Mouse (Mus musculus) adrenal gland (tissue): Measurements from ENCODE around the gene Pip4k2a.

Experiments
- intact Hi-C: fragments of 180-260 bp; cut with DNase I; formaldehyde crosslinking; loops from one replicate; pipeline ENCODE4 v1.15.1; 2025

The Pip4k2a gene

DNA sequence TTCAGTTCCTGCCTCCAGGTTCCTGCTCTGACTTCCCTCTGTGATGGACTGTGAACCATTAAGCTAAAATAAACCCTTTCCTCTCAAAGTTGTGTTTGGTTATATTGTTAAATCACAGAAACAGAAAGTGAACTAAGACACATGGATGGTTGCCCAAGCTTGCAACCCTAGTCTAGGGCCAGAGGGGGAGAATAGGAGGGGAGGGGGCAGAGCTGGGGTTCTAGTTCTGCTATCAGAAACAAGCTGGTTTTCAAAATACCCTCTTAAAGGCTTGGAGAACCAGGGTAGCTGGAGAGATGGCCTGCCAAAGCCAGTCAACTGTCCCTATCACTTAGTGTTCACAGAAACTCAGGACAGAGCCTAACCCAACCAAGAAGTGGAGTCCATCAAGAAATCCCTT, 14.4 kb downstream of the Pip4k2a start:
- intact Hi-C loops = no loop called here

DNA sequence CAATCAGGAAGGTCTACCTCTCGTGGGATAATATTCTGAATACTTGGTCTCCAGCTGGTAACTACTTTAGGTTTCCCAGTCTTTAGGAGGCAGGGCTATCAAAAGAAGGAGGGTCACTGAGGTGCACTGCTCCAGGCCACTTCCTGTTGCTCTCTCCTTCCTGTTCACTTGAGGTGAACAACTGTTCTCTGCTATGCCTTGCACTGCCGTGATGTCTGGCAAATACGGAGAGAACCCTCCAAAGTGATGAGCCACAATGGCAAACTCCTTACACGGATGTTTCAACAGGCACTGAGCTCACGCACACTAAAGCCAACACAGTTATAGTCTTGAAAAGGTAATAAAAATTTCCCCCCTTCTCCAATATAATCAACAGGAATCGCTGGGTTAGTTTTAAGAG, 15.3 kb downstream of the Pip4k2a start:
- intact Hi-C loops = no loop called here

DNA sequence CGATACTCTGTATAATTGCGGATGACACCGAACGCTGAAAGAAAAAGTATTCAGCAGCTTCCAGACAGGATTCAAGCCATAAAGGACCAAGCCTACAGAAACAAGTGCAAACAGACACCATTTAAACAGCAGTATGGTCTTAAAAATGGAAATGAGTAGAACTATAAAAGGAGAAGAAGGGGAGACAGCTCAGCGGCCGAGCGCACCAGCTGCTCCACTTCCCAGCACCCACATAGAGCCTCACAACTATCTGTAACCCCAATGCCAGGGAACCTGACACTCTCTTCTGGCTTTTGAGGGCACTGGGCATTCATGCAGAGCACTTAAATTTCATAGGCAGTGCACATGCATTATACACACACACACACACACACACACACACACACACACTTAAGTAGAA, 18.3 kb downstream of the Pip4k2a start:
- intact Hi-C loops = no loop called here

DNA sequence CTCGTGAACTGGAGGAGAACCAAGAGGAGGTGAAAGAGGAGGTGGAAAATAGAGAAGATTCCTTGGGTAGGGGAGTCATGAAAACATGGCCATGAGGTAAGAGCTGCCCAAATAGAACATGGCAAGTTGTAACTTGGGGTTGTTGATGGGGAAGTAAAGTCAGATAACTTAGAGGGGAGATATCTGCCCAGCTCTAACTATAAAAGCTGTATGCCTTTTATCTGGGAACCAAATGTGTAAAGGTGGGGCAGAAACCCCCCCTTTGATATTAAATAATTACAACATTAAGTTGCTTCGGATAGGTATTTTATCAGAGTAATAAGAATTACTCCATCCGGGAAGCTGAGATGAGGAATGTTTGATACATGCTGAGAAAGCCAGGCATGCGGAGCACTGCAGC, 18.9 kb downstream of the Pip4k2a start:
- intact Hi-C loops = no loop called here

DNA sequence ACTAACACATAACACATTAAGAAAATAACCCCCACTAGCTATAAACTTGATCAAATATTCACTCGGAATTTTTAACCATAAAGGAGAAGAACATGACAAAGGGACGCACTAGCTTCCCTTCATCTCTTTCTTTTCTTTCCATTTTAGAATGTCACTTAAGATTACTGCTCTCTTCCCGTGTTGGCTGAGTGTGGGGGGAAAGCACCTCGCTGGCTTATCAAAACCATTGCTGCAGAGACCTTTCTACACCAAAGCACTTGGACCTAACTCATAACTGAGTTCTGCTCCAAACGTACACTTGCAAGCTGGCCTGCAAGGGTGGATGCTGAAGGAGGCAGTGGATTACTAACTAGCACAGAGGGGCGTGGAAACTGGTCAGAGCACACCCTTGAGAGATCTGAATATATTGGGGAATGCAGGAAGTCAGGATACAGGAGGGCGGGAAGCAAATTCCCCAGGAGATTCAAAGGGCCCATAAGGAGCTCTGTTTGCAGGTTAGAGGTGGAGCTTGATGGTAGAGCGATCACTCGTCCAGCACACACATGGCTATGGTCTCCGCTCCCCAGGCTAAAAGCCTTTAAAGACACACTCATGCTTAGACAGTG, 20.6 kb downstream of the Pip4k2a start:
- intact Hi-C loops = no loop called here

DNA sequence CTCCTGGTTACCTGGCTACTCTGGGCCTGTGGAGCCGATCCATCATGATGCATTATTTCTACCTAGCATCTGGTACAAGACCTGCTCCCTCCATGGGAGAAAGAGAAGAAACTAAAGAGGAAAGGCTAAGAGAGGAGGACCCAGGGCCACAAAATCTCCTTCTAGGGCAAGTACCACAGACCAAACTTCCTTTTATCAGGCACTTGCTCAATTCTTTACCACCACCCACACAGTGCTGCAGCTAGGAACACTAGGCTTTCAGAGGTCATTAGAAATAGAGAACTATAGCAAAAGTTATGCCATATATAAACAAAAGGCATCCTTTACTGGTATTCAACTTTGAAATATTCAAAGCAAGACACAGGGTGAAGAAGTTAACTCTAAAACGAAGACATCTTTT, 21.8 kb downstream of the Pip4k2a start:
- intact Hi-C loops = no loop called here

DNA sequence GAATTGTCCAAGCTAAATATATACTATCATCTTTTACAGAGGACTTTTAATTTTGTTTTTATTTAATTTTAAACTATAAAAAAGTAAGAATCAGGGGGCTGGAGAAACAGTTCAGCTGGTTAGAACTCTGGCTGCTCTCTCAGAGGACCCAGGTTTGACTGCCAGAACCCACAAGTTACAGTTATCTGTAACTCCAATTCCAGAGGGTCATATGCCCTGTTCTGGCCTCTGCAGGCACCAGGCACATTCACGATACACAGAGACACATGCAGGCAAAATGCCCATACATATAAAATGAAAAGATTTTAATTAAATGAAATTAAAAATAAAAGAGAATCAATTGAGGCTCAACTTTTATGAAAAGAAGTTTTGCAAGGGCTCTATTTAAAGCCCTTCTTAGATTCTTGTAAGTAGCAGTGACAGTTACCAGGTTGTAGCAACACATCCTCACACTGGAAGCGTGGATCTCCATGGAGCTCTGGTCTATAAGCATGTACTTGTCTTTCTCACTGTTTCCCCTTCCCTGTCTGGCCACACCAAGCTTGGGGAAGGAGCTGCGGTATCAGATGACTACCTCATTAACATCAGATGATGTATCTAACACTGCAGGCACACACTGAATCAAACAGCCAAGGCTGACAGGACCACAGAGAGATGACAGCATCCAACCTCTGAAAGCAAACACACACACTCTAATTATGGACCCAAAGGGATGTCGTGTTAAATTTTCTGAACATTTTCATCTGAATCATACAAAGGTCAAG, 22.9 kb downstream of the Pip4k2a start:
- intact Hi-C loops = no loop called here

DNA sequence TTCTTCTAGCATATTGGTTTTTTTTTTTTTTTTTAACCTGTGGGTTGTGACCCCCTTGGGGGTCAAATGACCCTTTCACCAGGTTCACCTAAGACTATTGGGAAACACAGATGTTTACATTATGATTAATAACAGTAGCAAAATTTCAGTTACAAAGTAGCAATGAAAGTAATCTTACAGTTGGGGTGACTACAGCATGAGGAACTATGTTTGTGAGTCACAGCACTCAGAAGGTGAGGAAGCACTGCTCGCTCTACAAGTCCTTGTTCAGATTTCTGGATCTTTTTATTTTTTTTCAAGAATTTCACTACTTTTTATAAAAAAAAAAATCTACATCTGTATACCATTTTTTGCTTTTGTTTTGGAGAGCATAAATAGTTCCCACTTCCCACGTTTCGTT, 26.4 kb downstream of the Pip4k2a start:
- intact Hi-C loops = no loop called here

DNA sequence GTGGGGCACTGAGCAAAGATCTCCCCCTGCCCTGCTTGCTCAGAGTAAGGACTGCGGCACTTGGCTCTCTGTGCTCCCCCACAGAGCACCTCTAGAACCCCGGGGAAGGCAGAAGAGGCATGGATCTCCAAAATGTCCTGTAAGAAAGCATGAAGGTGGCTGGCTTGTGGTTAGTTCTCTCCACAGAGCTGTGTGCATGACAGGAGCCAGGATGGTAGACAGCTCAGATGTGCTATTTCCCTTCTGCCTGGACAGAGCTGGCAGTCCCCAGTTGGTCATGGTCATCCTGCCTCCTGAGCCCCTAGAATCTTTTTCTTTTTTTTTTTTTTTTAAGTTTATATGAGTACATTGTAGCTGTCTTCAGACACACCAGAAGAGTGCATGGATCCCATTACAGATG, 27.5 kb downstream of the Pip4k2a start:
- intact Hi-C loops = no loop called here

DNA sequence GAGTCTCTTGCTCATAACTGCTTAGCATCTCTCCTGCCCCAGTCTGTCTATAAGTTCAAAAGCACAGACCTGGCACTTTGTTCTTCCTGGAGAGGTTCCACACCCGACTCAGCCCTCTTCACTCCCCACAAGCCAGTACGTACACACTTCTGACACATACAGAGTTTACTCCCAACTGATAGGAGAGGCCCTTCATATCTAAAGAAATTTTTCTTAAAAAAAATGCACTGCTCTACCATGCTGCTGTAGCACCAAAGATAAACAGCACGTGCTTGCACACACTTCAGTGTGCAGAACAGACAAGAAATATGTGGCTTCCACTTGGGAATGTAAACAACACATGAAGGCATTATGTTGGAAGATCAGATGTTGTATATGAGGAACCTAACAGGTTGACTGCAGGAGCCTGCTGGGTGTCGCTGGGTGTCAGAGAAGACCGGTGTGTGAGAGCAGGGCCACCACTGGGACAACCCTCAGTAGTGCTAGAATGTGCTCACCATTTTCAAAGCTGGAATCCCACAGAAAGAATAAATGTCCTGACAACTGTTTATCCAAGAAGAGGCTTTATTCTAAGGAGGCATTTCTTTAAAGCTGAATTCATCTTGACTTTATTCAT, 28.8 kb downstream of the Pip4k2a start:
- intact Hi-C loops = no loop called here

DNA sequence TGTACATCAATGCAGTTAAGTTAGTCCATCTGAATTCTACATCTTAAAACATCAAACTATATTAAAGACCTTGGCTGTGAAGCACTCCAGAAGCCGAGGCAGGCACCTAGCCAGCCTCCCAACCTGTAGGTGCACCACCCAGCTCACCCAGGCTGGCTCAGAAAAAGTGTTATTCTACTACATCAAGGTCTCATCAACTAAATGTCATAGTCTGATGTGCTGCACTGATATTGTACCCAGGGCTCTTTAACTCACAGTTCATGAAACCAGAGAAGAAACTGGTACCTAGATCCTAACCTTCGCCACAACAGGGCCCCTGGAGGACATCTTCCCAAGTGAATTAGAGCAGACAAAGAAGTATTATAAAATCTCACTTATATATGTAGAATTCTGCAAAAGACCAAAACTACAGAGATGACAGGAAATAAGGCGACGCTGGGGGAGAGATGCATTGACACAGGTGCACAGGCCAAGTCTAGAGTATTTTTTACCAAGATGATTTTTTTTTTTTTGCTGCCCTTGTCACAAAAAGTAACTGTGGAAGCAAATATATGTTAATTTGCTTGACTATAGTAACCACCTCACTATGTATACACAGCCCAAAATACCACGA, 30.4 kb downstream of the Pip4k2a start:
- intact Hi-C loops = no loop called here

DNA sequence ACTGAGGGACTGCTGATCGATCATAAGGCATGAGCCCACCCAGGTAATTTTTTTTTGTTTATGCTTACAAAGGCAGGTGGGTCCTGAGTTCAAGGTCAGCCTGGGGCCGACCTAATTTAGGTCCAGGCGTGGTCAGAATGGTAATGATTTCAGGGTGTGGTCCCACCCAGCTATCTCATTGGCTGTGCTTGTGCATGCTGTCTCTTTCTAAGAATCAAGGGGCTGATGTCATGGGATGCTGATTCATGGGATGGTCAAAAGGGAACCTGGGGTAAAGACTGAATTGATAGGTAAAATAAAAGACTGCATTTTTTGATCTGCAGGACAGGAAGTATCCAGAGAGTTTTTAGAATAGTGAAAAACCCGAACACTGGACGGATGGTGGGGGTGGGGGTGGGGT, 31.4 kb downstream of the Pip4k2a start:
- intact Hi-C loops = no loop called here

DNA sequence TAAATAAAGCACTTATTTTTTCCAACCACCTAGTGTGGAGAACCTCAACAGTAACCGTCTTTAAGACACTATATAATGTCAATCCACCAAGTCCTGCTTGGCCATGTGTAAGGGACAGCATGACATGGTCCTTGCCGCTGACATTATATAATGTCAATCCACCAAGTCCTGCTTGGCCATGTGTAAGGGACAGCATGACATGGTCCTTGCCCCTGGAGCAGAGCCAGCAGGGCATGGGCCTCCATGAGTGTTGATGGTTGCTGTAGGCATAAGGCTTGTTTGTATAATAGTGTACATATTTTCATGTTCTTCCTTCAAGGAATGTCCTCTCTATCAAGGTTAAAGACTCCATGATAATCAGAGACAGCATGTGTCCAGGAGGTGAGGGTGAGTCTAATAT, 32.0 kb downstream of the Pip4k2a start:
- intact Hi-C loops = no loop called here

DNA sequence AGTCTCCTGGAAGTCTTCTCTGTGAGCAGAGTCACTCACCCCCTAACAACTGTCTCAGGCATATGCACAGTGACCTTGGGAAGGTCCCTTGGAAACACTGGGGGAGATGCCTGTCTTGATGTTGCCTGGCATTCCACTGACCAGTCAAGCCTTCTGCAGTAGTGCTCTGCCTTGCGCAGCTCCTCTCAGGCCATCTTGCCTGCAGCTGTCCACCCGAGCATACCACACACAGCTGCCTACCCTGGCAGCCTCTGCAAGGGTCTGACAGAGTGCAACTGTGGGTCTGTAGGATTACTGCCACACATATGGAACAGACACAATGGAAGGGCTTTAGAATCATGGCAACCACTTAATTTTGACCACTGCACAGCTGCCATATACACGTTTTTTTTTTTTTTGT, 32.8 kb downstream of the Pip4k2a start:
- intact Hi-C loops = no loop called here

DNA sequence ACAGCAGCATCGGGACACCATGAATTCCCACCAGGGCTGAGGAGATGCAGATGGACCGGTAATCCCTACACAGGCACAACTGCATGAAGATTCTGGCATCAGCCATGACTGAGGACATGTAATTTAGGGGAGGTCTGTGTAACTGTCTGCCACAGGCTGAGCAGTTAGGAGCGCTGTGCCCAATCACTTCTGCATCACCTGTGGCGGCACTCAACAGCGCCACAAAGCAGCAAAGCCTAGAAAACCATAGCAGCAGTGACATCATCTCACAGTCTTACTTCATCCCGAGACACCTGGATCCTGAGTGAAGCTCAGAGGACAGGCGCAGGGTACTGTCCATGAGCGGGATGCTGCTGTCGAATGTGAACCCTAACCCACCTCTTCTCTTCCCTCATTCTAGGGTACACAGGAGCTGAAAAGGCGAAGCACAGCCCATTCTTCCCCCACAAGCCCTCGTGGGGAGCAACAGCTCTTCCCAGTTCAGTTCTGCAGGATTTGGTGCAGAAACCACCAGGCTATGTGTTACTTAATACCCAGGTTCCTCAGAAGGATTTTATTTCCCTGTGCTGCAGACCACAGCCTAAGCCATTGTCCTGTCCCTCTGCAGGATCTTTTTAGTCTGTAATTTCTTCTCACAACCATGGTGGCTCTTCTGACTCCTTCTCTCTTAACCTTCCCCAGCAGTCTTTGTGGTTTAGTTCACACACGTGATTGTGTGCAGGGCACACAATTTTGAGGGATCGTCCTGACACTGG, 34.5 kb downstream of the Pip4k2a start:
- intact Hi-C loops = no loop called here

DNA sequence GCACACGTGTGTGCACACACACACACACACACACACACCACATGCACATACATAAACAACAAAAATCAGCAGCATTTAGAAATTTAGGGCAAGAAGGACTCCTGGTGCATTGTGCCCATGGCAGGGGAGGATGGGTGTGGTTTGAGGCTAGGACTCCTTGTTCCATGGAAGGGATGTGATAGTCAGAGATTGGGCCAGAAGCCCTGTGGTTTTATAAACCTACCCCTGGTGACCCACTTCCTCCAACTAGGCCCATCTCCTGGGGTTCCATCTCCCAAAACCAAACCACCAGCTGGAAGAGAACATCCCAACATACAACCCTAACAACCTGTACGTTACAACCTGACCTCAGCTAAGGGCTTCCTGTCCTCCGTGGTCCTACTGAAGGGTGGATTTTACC, 35.4 kb downstream of the Pip4k2a start:
- intact Hi-C loops = no loop called here

DNA sequence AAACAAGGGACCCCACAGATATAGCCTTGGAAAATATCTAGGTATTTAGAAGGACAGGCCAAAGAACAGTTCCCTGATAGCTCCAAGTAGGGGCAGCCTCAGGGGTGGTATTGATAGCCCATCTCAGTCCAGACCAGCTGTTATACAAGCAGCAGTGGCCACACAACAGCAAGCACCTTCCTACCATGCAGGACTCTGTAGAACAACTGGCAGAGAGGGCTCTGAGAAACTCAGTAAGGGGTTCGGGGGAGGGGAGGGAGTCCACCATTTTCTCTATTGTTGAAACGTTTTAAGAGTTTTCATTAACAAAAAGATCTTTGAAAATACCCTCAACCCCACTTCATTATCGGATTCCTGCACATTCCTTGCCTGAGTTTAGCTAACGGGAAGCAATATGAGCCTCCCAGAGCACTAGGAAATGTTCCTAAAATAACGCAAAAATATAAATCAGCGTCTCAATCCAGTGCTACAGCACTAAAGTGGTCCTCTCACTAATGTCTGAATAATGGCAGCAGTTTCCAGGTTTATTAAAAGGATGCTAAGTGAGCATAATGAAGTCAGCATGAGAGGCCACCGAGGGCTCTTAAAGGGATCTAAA, 37.5 kb downstream of the Pip4k2a start:
- intact Hi-C loops = no loop called here

DNA sequence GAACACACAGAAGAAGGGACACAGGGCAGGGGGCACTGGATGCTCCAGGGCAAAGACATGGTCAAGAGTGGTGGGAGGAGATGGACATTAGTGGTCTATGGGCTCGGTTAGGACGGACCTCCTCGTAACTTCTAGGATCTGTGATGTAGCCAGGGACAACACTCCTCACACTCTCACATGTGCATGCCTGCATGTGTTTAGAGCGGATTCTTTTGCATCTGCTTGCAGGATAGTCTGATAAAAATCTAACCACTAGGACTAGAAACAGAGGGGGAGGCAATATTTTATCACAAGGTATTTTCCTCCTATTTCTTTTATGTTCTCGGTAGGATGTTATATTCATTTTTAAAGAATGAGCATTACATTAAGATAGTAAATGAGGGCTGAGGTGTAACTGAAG, 38.4 kb downstream of the Pip4k2a start:
- intact Hi-C loops = no loop called here

DNA sequence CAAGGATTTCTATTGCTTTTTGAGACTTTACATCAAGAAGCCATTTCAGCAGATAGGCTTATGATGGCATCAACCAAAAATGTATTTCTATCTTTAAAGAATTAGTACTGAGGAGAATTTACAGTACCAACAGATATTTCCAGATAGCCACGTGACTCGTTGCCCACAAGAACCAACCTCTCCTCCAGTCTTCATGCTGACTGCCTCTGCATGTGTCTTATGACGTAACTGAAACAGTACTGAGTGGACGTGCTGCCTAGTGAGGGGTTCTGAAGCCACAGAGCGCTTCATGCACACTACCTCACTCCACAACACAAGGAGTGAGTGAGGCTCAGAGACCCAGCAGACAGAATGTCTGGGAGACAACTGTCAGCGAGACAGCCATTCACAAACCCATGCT, 38.9 kb downstream of the Pip4k2a start:
- intact Hi-C loops = no loop called here

DNA sequence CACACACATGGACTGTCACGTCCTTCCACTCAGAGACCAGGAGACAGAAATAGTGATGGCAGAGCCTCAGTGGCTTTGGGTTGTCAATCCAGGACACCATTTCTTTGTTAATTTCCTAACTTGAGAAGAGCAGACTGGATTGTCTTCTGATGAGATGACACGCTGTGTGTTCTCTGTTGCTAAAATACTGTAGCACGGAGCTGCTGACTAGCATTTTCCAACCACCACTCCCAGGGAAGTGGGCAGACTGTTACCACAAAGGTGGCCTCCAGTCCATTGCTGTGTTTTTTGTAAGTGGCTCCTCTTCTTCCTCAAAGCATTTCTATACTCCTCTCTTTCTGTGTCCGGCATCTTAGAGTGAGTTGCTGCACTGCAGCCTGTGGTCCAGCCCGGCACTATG, 39.4 kb downstream of the Pip4k2a start:
- intact Hi-C loops = no loop called here

DNA sequence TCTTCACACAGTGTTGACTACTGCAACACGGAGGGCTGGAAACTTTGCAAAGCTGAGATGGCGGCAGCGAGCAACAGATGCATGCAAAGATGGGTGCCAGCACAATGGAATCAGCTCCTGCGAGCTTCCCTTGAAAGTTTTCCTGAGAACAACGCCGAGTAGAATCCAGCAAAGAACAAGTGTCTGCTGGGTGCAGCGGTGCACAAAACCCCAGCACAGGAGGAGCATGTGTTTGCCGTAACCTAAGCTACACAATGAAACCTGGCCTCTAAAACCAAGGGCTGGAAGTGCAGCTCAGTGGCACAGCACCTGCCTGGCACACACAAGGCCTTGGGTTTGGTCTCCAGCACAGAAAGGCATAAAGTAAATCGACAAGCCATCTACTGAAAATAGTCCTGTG, 39.9 kb downstream of the Pip4k2a start:
- intact Hi-C loops = no loop called here
